Mouse (Mus musculus) ES-CJ7 (cell line): ENCODE results near the gene Sms.

Source experiments
- DNase-seq: peaks from one replicate; pipeline ENCODE4 v3.0.0; 2011; ENCODE audit warnings: low read depth, low spot score

Gene Sms

GRCm38 (mm10) chrX:157491944-157492726, at the start of gene Sms:
Gene Sms (minus strand): TSS chrX:157492287.
- DNase-seq = peak; percentile 77

- DNase-seq = no peak
Observed at GRCm38 (mm10) chrX:157506400-157506799, 14.3 kb upstream of the Sms start.

DNA sequence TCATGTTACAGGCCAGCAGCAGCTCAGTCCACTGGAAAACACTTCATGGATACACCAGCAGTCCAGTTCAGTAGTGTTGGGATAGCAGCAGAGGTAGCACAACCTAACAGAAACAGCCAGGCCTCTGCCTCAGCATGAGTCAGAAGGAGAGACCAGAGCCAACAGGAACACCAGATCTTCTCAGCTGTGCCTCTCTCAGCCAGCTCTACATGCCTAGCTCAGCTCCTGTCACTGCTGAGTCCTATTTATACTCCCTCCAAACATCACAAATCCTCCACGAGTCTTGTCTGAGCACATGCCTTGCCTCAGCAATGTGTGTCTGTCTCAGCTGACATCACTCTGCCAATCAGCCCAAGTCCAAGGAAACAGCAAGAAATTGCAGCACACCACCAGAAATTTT, 12.4 kb upstream of the Sms start:
- no peak for DNase-seq

DNA sequence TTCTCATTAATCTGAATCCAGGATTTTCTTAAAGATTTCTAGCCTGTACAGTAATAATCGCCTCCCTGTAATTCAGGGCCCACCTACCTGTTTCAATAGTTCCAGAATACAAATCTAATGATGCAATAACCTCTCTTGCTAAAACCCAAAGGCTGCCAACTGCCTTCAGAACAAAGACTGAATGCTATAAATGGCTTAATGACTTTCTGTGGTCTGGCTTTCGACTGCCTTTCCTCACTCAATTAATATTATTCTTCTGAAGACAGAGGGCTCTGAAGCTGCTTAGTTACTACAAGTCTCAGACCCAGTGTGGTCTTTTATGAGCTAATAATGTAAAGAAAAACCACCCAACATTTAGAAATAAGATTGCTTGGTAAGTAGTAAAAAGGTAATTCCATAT, 9.8 kb upstream of the Sms start:
- no peak for DNase-seq

DNA sequence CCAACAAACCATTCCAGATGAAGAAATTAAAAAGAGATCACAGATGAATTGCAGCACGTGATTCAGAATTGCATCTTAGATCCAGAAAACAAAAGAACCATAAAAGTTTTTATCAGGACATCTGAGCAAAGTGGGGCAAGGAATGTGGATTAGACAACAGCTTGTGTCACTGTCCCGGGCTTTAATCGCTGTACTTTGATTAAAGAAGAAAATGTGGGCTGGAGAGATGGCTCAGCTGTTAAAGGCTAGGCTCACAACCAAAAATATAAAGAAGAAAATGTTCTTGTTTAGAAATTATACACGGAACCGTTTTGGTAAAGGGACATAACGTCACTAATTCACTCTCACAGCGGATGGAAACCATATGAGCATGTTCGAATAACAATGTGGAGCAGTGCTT, 7.9 kb upstream of the Sms start:
- DNase-seq = no peak

GRCm38 (mm10) chrX:157493159-157493558, 1.1 kb upstream of the Sms start:
- DNase-seq = no peak

DNA sequence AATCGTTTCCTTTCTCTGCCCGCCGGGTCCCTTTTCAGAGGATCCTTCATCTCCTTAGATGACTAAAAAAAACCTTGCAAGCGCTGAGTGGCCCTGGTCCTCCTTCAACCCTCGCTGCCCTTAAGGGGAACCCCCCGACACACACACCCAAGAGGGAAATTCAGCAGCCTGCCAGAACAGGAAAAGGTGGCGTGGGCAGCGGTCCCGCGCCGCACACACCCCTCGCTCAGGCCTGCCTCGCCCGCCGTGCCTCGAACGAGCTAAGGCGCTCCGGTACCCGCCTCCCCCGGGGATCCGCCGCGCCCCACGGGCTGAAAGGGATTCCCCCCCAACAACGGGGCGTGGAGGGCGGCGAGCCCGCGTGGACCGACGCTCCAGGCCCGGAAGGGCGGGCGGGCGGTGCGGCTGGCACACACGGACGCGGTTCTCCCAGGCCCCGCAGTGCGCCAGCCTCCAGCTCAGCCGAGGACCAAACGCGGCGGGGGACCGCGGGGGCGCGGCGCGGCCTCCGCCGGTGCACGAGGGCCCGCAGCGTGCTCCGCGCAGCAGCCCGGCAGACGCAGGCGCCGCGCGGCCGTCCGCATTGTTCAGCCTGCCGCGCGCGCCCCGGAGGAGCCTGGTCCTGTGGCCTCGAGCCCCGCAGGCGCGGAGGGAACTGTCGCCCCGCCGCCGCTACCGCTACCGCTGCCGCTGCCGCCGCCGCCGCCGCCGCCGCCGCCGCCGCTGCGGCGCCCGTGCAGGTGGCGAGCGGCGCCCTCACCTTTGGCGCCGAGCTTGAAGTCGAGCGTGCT, 747 bp downstream of the Sms start:
- no peak for DNase-seq

DNA sequence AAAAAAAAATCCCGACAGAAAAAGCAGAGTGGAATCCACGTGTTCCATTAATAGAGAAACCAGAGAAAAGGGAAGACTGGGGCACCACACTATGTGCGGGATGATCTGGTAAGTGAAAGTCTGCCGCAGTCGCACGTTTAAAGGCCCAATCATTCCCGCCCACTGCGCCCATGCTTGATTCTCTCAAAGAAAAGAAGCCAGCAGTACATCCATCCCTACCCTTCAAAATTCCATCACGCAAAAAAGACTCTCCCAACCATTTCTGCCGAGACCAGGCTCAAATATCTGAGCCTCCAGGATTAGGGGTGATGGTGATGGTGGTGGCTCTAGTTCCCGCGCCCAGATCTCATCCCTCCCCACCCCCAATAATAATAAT, 1.3 kb downstream of the Sms start:
- peak; percentile 8 for DNase-seq

GRCm38 (mm10) chrX:157489871-157490721, 2.0 kb downstream of the Sms start:
- peak; percentile 60 for DNase-seq

DNA sequence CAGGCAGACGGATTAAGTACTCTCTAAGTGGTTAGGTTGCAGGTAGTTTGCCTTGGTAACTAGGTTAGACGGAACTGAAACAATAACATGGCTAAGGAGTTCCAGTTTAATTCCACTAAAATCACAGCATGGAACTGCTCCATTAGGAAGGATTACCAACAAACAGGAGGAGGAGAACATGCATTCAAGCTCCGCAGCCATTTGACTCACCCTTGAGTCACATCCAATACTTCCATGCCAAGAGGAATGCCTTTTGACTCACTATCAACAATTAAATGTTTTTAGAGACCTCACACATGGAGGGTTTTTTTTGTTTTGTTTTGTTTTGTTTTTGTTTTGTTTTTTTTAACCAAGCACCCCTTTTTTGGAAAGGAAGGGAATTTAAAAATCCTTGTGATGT, 3.3 kb downstream of the Sms start:
- no peak for DNase-seq

DNA sequence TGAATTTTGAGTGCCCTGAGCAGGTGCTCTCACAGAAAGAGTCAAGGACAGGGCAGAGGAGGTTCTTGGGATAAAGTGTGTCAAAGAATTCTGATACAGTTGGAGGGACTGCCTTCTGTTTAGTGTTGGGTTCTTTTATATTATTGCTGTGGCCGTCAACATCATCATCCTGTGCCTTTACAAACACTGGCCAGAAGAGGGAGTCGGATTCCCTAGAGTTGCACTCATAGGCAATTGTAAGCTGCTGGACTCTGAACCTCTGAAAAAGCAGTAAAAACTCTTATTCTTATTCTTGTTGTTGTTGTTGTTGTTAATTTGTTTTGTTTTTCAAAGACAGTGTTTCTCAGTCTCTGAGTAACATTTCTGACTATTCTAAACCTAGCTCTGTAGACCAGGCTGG, 5.3 kb downstream of the Sms start:
- peak; percentile 52 for DNase-seq

- DNase-seq = no peak
Observed at GRCm38 (mm10) chrX:157482842-157483241, 9.2 kb downstream of the Sms start.

GRCm38 (mm10) chrX:157481860-157482259, 10.2 kb downstream of the Sms start:
- DNase-seq = no peak

GRCm38 (mm10) chrX:157477328-157477727, 14.8 kb downstream of the Sms start:
- no peak for DNase-seq

- DNase-seq = no peak
Observed at GRCm38 (mm10) chrX:157476153-157476810, 15.8 kb downstream of the Sms start.

- DNase-seq = no peak
Observed at GRCm38 (mm10) chrX:157471711-157472660, 20.1 kb downstream of the Sms start.

GRCm38 (mm10) chrX:157468795-157469194, 23.3 kb downstream of the Sms start:
- no peak for DNase-seq

- DNase-seq = no peak
Observed at GRCm38 (mm10) chrX:157468055-157468454, 24.0 kb downstream of the Sms start.

- DNase-seq = no peak
Observed at GRCm38 (mm10) chrX:157465949-157466348, 26.1 kb downstream of the Sms start.

DNA sequence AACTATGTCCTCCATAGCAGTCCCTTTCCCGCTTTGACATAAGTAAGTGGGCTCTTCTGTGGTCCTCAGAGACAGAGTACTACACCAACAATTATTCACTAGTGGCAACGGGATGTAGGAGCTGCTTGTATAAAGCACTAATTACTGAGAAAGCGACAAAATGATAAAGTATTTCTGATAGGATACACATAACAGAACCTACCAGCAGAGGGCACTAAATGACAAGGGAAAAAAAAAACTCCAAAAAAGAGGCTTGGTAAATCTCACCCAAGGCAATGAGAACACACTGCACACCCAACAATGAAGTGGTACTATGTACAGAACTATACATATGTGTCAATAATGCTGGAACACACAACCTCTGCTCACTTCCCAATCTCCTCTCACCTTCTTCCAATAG, 29.4 kb downstream of the Sms start:
- no peak for DNase-seq
